Mouse (Mus musculus) hindbrain, postnatal 0 days (tissue): Measurements from ENCODE around the gene Trpv2. TPM values are rescaled to one million over a fixed set of nuclear protein-coding genes. Genes with fewer than 3 reads are reported as not detected.
A peak's percentile ranks its signal among the peaks of the same experiment; 100 is the strongest.

Experiments
- ATAC-seq: fragments of 200-750 bp; cut with Nextera tagmentation; 2 replicates; pipeline ENCODE4 v1.8.0; 2017; ENCODE audit warnings: mild to moderate bottlenecking, moderate TSS enrichment, moderate library complexity
- DNase-seq: peaks from one replicate; pipeline ENCODE4 v3.0.0-alpha.2; 2015; ENCODE audit warnings: low spot score
- H3K27ac ChIP-seq: fragments of 300-500 bp; sonication (generic); 2 replicates; pipeline ENCODE4 v1.5.1; 2014; ENCODE audit warnings: mild to moderate bottlenecking
- H3K27me3 ChIP-seq: fragments of 300-500 bp; sonication (generic); 2 replicates; pipeline ENCODE4 v1.6.1; 2014; ENCODE audit warnings: low read length, mixed read lengths; ENCODE audit not compliant: insufficient read depth
- H3K36me3 ChIP-seq: fragments of 300-500 bp; sonication (generic); 2 replicates; pipeline ENCODE4 v1.6.1; 2014; ENCODE audit warnings: low read length, mixed read lengths; ENCODE audit not compliant: insufficient read depth
- H3K4me1 ChIP-seq: fragments of 300-500 bp; sonication (generic); 2 replicates; pipeline ENCODE4 v1.6.1; 2014; ENCODE audit warnings: antibody characterized with exemption, low read length, mixed read lengths; ENCODE audit not compliant: insufficient read depth
- H3K4me2 ChIP-seq: fragments of 300-500 bp; sonication (generic); 2 replicates; pipeline ENCODE4 v1.6.1; 2014; ENCODE audit warnings: low read depth, mild to moderate bottlenecking, low read length, moderate library complexity, mixed read lengths
- H3K4me3 ChIP-seq: fragments of 300-500 bp; sonication (generic); 2 replicates; pipeline ENCODE4 v1.5.1; 2014; ENCODE audit warnings: low read length
- H3K9ac ChIP-seq: fragments of 300-500 bp; sonication (generic); replicated peaks from 2 replicates; pipeline ENCODE4 v1.6.1; 2014; ENCODE audit warnings: mild to moderate bottlenecking, low read length, moderate library complexity, mixed read lengths
- H3K9me3 ChIP-seq: fragments of 300-500 bp; sonication (generic); 2 replicates; pipeline ENCODE4 v1.6.1; 2016; ENCODE audit warnings: low read length, mixed read lengths
- CTCF ChIP-seq: IDR thresholded peaks from 2 replicates; pipeline ENCODE4 v1.5.1; 2016; ENCODE audit warnings: antibody characterized with exemption, control low read depth, low read depth
- WGBS: fragments of 180-500 bp; shearing (Covaris S2); extraction: QIAGEN DNeasy Blood & Tissue Kit; methylation state at CpG from one replicate; pipeline ENCODE4 v1.1.7; 2014; 5-methylcytosine and 5-hydroxymethylcytosine counted together
- polyA plus RNA-seq: library from polyadenylated mRNA; unstranded; fragments of >200 nt; fragmentation: Nextera tagmentation; extraction: Ambion mirVana; gene quantifications from 2 replicates; pipeline ENCODE4 v1.2.1, GENCODE M21; 2015
- total RNA-seq: library from RNA; depleted of rRNA; stranded (reverse); fragments of >200 nt; gene quantifications from 2 replicates; pipeline ENCODE4 v1.2.3, GENCODE M21; 2014

Gene Trpv2
- total and polyA plus RNA-seq, 2 experiments from 2014 or later = 24.9 to 46.2 TPM

DNA sequence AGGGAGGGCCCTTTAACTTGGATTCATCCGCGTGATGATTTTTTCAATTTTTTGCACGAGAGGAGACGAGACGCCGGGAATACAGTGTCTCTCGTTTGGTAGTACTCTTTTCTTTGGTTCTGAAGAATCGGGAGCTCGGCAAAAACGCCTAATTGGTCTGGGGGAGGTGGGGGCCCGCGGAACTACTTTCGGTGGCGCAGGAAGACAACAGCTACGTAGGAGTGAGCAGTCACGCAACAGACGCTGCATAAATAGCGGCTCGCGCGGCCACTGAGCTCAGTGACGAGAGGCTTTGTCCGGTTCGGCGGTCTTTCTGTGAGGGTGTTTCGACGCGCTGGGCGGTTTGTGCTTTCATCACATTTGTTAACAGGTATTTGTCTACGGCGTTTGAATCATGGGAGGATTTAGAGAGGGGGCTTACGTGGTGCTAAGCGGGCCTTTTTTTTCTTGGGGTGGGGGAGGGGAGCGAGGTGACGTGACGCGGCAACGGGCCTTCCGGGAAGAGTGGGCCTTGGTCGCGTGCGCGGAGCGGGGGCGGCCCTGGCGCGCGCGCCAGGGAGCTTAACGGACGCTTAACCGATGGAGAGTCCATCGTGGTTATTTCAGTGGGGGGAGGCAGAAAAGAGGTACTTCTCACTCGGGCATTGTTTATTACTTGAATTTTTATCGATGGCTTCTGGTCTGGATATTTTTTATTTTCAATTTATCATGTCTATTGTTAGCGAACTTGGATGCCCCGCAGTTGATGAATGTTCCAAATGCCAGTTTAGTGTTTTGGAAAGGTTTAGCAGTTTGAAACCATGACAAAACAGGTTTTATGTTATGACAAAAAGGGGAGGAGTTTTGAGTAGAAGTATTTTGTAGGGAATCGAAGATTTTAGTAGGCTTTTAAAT, 22.8 kb upstream of the Trpv2 start:
- Histone ChIP-seq H3K9me3 (no peaks in the 10 kb centered on the region), H3K27ac (peak overlapping the region; percentile 100), H3K4me2 (peak overlapping the region; percentile 93), H3K27me3 (no peaks in the 10 kb centered on the region), H3K9ac (peak overlapping the region; percentile 65), H3K4me3 (peak overlapping the region; percentile 79), H3K36me3 (peaks cover 7% of the 10 kb centered on the region; the same call in 1 of the 2 replicates), H3K4me1 (peaks cover 18% of the 10 kb centered on the region)
- DNase-seq (peak; percentile 97), ATAC-seq (peak; percentile 90)
- no peak for TF ChIP-seq CTCF
- WGBS = under 1% methylated on average over 58 of the region's 58 CpGs

DNA sequence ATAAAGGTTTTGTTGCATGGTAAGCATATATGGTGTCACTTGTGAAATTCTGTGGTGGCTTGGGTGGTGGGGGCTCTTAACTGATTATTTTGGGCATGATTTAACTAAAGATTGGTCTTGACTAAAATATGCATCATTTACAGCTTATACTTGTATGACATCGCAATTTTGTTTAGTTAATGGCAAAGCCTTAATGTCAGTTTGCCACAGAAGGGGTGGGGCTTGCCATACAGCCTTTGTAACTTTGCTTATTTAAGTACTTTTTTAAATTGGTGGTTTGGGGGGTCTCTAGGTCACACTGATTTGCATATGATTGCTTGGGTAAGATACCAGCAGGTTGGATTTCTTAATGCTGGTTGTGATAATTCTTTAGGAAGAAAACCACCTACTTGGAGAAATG, 21.1 kb upstream of the Trpv2 start:
- peaks cover 18% of the 10 kb centered on the region for H3K4me1 ChIP-seq
- peak overlapping the region; percentile 19; the same call in 1 of the 2 replicates for H3K9ac ChIP-seq
- H3K36me3 ChIP-seq = peaks cover 7% of the 10 kb centered on the region; the same call in 1 of the 2 replicates
- H3K27ac ChIP-seq = no peak overlapping the region
- H3K27me3 ChIP-seq = no peaks in the 10 kb centered on the region
- ATAC-seq (no peak), DNase-seq (no peak)
- no peaks in the 10 kb centered on the region for H3K9me3 ChIP-seq
- no peak for TF ChIP-seq CTCF
- H3K4me3 ChIP-seq = peak overlapping the region; percentile 44
- 20% methylated on average over 1 of the region's 1 CpGs for WGBS
- peak overlapping the region; percentile 71 for H3K4me2 ChIP-seq

DNA sequence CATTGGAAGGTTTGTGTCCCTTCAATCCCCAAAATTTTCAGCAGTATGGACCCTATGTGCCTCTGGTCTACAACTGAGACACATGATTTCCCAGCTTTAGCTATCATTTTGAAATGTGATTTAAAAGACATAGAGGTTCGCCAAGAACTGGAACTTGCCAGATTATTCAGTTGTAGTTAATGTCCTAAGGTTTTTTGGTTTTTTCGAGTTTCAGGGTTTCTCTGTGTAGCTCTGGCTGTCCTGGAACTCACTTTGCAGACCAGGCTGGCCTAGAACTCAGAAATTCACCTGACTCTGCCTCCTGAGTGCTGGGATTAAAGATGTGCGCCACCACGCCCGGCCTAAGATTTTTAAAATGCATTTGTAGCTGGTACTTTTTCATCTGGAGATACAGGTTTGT, 20.7 kb upstream of the Trpv2 start:
- Histone ChIP-seq H3K27me3 (no peaks in the 10 kb centered on the region), H3K4me2 (peak overlapping the region; percentile 71), H3K4me1 (peaks cover 18% of the 10 kb centered on the region), H3K9me3 (no peaks in the 10 kb centered on the region), H3K27ac (no peak overlapping the region), H3K36me3 (peaks cover 7% of the 10 kb centered on the region; the same call in 1 of the 2 replicates), H3K9ac (peak overlapping the region; percentile 19; the same call in 1 of the 2 replicates), H3K4me3 (peak overlapping the region; percentile 44)
- DNase-seq = no peak
- no peak for TF ChIP-seq CTCF
- no peak for ATAC-seq
- 76% methylated on average over 5 of the region's 5 CpGs for WGBS

DNA sequence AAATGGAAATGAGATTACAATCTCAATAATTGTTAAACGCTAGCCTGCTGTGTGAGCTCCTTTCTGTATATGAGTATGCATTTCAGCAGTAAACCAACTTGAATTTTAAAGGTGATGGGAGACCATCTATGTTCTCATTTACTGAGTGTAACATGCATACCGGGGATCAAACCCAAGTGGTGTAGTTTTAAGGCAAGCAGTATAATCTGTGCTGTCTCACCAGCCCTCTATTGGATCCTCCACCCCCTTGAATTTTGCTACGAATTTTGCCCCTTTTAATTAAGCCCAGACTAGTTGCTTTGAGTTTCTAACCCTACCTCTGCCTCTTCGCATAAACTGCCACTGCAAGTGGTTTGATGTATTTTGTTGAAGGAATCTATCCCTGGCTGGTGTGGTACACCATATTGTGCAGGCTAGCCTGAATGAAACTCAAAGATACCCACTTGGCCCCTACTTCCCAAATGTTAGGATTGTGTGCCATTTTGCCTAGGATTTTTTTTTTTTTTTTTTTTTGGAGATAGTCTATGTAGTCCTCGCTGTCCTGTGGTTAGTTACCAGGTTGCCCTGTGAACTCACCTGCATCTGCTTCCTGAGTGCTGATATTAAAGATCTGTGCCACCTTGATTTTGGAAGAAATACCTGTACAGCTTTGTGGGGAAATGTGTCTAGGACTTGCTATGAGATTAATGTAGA, 20.0 kb upstream of the Trpv2 start:
- ATAC-seq (no peak), DNase-seq (no peak)
- peaks cover 7% of the 10 kb centered on the region; the same call in 1 of the 2 replicates for H3K36me3 ChIP-seq
- H3K4me1 ChIP-seq = peaks cover 18% of the 10 kb centered on the region
- no peaks in the 10 kb centered on the region for H3K27me3 ChIP-seq
- H3K27ac ChIP-seq = no peak overlapping the region
- no peak for TF ChIP-seq CTCF
- no peaks in the 10 kb centered on the region for H3K9me3 ChIP-seq
- H3K9ac ChIP-seq = no peak overlapping the region
- peak overlapping the region; percentile 71 for H3K4me2 ChIP-seq
- H3K4me3 ChIP-seq = peak overlapping the region; percentile 44
- 60% methylated on average over 5 of the region's 5 CpGs for WGBS

DNA sequence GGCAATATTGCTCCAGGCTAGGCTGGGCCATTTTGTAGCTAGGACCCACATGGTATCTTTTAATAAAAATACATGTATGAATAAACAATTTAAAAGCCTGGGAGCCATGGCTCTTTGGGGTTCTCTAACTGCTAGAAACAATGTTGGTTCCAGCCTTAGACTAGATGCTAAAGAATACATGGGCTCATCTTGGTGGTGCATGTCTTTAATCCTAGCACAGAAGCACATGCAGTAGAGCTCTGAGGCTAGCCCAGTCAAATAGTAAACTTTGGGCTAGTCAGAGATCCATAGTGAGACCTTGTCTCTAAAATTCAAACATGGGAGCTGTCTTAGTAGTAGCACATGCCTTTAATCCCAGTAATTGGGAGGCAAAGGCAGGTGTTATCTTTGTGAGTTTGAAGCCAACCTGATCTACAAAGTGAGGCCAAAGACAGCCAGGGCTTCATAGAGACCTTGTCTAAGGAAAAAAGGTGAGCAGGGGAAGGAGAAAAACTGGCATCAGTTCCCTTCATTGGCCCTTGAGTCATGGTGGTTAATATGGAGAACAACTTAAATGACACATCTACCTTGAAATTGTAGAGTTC, 19.3 kb upstream of the Trpv2 start:
- no peak for TF ChIP-seq CTCF
- Histone ChIP-seq H3K36me3 (peaks cover 7% of the 10 kb centered on the region; the same call in 1 of the 2 replicates), H3K4me2 (peak overlapping the region; percentile 71), H3K9me3 (no peaks in the 10 kb centered on the region), H3K4me3 (peak overlapping the region; percentile 44; the same call in 1 of the 2 replicates), H3K9ac (no peak overlapping the region), H3K27me3 (no peaks in the 10 kb centered on the region), H3K4me1 (peaks cover 18% of the 10 kb centered on the region), H3K27ac (no peak overlapping the region)
- no peak for DNase-seq
- ATAC-seq = no peak

DNA sequence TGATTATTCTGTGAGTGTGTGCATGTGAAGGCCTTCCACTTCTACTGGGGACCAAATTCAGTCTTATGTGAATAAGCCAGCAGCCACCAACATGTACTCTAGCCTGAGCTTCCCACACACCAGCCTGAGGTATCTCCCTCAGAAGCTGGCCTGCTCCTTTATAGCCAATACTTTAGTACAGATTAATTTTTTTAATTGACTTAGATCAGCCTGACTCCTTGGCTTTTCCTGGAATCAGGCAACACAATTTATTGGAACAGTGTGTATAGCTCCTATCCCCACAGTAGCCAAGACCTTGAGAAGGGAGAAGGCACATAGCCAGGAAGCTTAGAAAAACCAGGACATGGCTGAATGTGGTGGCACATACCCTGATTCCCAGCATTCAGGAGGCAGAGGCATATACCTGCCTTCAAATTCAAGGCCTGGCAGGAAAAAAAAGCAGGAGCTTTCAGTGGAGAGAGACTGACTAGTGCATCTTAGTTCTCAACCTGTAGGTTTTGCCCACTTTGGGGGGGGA, 18.3 kb upstream of the Trpv2 start:
- no peaks in the 10 kb centered on the region for H3K27me3 ChIP-seq
- no peak overlapping the region for H3K4me2 ChIP-seq
- H3K27ac ChIP-seq = no peak overlapping the region
- H3K9ac ChIP-seq = no peak overlapping the region
- no peak overlapping the region for H3K4me3 ChIP-seq
- ATAC-seq (no peak), DNase-seq (no peak)
- no peak for TF ChIP-seq CTCF
- no peaks in the 10 kb centered on the region for H3K9me3 ChIP-seq
- H3K36me3 ChIP-seq = peaks cover 7% of the 10 kb centered on the region; the same call in 1 of the 2 replicates
- peaks cover 18% of the 10 kb centered on the region for H3K4me1 ChIP-seq
